Mouse (Mus musculus) macrophage (primary cell): ENCODE measurements around the gene Gm10644. TPM values are rescaled to one million over a fixed set of nuclear protein-coding genes. Genes with fewer than 3 reads are reported as not detected.

ENCODE experiments used
- H3K27ac ChIP-seq: fragments of 350-480 bp; formaldehyde crosslinking; 2 replicates; pipeline ENCODE4 v1.9.0; 2021
- H3K36me3 ChIP-seq: fragments of 350-480 bp; formaldehyde crosslinking; 2 replicates; pipeline ENCODE4 v1.9.0; 2021; ENCODE audit errors: inconsistent target
- H3K4me3 ChIP-seq: fragments of 350-480 bp; formaldehyde crosslinking; 2 replicates; pipeline ENCODE4 v1.9.0; 2021; ENCODE audit errors: inconsistent target
- H3K79me2 ChIP-seq: fragments of 350-480 bp; formaldehyde crosslinking; 2 replicates; pipeline ENCODE4 v1.9.0; 2021; ENCODE audit errors: inconsistent target
- WGBS: methylation state at CpG from one replicate; pipeline ENCODE4 v1.1.7; 2026; ENCODE audit warnings: inconsistent platforms; ENCODE audit not compliant: missing documents; 5-methylcytosine and 5-hydroxymethylcytosine counted together
- polyA plus RNA-seq: library from polyadenylated mRNA; stranded (reverse); fragments of 250-400 nt; gene quantifications from 3 replicates; pipeline ENCODE4 v1.2.4, GENCODE M21; 2018; ENCODE audit warnings: inconsistent platforms

Gene Gm10644
- polyA plus RNA-seq, 1 experiment from 2014 or later: 0.06 TPM

DNA sequence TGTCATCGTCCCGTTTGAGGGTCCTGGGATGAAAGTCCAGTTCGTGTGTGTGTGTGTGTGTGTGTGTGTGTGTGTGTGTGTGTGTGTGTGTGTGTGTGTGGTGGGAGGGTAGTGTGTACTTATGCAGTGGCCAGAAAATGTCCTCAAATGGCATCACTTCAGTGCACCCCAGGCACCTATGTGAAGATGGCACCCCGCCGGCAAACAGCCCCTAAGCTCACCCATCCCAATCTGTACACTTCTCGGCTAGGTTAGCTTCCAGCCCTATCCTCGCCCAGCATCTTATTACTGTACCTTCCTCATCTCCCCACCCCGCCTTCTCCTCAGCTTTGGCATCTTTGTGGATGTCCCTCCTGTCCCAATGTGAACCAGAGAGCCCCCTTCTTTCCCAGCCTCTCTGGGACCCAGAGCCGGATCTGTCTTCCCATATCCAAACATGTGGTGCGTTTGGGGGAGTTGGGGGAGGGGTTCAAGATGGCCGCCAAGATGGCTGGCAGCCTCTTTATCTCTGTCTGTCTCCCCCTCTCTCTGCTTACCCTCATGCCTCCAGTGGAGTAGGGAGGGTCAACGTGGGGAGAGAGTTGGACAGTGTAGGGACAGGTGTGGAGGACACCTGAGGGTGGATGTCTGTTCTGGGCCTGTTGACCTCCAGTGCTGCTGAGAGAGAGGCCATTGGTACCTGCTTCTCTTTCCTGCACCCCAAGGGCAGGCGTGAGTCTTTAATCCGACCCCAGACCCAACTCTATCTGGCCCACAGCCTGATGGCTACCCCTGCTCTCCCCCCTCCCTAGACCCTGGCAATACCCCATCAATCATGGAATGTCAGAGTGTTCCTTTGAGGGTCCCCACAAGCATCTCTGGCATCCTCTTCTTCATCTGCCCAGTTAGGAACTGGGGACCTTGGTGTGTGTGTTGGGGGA is 53.2 kb downstream of the Gm10644 start:
- Histone ChIP-seq H3K27ac (no peak overlapping the region), H3K36me3 (no peaks in the 10 kb centered on the region), H3K4me3 (no peak overlapping the region), H3K79me2 (no peaks in the 10 kb centered on the region)
- WGBS: 69% methylated on average over 13 of the region's 14 CpGs

DNA sequence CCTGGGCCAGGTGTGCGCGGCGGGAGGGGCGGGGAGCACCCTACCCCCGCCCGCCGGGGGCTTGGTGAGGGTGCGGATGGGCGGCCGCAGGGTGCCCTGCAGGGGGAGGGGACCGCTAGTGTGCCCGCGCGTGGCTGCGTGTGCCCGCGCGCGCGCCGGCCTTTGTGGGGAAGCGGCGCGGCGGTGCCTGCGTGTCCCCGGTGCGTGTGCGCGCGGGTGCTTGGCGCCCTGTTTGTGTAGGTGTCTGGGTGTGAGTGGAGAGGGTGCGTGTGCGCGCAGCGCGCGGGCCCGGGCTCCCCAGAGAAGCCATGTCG is 54.1 kb downstream of the Gm10644 start:
- no peak overlapping the region for H3K27ac ChIP-seq
- no peak overlapping the region for H3K4me3 ChIP-seq
- no peaks in the 10 kb centered on the region for H3K36me3 ChIP-seq
- 1% methylated on average over 20 of the region's 40 CpGs for WGBS
- no peaks in the 10 kb centered on the region for H3K79me2 ChIP-seq

DNA sequence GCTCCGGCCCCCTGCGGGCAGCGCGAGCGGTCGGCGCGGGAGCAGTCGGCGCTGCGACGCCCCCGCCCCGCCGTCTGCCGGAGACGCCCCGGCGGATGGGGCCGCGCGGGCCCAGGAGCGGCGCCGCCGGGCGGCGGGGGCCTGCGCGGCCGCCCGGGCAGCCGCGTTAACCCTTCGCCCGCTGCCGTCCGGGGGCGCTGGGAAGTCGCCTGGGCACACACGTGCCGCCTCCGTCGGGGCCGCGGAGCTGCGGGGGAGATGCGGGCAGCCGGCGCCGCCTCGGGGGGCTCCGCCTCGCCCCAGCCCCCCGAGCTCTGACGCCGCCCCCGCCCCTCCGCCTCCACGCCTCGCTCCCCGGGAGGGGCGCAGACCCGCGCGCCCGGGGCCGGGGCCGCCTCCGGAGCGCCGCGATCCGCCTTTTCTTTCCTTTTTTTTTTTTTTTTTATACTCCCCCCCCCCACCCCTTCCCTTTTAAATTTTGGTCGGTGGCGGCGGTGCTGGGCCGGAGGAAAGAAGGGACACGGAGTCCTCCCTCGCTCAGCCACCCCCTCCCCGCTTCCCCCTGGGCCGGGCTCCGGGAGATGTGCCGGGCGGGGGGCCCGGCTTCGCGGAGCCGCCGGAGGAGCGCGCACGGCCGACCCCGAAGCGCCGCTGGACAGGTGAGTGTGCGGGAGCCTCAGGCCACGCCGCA is 54.6 kb downstream of the Gm10644 start:
- 0% methylated on average over 14 of the region's 100 CpGs for WGBS
- Histone ChIP-seq H3K79me2 (no peaks in the 10 kb centered on the region), H3K27ac (no peak overlapping the region), H3K4me3 (no peak overlapping the region), H3K36me3 (no peaks in the 10 kb centered on the region)

DNA sequence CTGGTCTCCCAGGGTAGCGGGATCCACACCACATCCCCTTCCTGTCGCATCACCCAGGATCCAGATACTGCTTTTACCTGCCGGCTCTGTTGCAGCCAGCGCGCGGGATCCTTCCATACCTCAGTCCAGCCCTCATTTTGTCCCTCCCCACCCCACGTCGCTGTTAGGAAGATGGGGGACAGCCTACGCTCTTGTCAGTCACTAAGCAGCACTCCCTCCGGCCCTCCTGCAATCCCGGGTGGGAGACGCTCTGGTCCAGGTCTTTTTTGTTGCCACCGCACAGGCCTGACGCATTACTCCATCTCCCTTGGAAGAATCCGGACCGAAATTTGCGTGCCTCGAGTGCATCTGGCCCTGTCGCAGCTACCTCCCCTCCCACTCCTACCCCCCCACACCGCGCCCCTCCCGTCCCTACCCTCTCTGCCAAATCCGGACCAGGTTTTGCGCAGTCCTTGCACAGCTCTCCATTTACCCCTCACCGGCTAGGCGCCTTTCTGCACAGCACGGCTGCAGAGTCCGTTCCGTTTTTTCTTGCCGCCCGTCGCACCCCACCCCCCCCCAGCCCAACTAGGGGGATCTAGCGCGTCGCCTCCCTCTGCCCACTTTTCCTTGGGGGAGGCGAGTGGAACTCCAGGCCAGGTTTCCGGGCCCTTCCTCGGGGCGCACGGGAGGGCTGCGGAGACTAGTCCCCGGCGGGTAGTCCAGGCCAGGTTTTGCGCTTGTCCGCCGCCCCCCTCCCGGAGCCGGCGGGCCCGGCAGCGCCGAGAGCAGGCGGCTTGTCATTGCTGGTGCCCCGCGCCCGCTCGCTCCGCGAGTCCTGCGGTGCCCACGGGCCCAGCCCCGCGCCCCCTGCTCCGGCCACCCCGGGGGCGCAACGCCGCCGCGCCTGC is 55.4 kb downstream of the Gm10644 start, which contains the start of gene Adgrl1:
TSS of gene Adgrl1 (plus strand) at position 743 of the 890 bp plus-strand sequence.
- no peak within 1 kb of the TSS for H3K27ac ChIP-seq
- no peaks in the 10 kb centered on the region for H3K36me3 ChIP-seq
- no peak within 1 kb of the TSS for H3K4me3 ChIP-seq
- 1% methylated on average over 65 of the region's 70 CpGs for WGBS
- no peaks in the 10 kb centered on the region for H3K79me2 ChIP-seq

DNA sequence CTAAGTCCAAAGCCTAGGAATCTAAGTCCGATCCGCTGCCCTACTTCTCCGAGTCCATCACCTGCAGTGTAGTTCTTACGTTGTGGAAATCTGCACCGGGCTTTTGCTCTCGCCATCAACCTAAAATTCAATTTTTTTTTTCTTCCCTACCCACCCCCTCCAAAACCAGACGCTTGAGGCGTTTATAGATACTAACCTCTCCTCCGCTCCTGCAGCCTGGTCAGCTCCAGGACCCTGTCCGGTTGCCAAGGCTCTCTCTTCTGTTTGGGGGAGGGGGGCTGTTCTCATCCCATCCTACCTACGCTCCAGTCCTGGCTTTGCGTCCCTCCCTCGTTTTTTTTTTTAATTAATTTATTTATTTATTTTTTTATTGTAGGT is 56.0 kb downstream of the Gm10644 start:
- Histone ChIP-seq H3K27ac (no peak overlapping the region), H3K79me2 (no peaks in the 10 kb centered on the region), H3K36me3 (no peaks in the 10 kb centered on the region), H3K4me3 (no peak overlapping the region)
- WGBS: 2% methylated on average over 10 of the region's 13 CpGs

DNA sequence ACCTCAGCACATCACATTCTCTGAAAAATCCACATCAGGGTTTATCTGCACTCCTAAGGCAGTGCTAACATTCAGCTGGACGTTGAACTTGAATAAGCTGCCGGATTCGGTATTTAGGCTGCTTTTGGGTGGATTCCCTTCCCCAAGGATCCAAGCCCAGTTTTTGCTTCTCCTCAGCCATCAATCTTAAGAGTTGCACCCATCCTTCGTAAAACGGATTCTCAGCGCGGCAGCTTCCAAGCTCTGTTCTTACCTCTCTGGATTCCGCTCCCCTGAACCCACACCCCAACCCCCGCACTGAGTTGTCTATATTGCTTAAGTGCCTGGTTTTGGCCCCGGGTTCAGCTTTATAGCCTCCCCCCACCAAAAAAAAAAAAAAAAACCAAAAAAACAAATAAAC is 56.5 kb downstream of the Gm10644 start:
- H3K79me2 ChIP-seq: no peaks in the 10 kb centered on the region
- WGBS: 24% methylated on average over 9 of the region's 10 CpGs
- H3K36me3 ChIP-seq: no peaks in the 10 kb centered on the region
- no peak overlapping the region for H3K4me3 ChIP-seq
- no peak overlapping the region for H3K27ac ChIP-seq

DNA sequence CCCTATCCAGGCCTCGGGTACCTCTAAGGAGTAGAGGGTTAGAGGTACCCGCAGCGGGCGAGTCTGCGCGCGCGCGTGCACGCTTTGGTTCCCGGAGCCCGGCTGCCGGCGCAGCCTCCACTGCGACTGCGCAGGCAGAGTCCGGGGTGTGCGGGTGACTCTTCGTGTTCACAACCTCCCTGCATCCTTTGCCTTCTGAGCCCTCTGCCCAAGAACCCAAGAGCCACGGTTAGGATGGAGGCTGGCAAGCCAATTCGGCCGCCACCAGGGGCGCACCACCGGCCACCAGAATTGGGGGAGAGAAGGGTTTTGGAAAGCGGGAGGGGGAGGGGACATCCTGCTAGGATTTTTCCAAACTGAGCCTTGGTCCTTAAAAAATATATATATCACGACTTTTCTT is 57.8 kb downstream of the Gm10644 start:
- no peaks in the 10 kb centered on the region for H3K36me3 ChIP-seq

DNA sequence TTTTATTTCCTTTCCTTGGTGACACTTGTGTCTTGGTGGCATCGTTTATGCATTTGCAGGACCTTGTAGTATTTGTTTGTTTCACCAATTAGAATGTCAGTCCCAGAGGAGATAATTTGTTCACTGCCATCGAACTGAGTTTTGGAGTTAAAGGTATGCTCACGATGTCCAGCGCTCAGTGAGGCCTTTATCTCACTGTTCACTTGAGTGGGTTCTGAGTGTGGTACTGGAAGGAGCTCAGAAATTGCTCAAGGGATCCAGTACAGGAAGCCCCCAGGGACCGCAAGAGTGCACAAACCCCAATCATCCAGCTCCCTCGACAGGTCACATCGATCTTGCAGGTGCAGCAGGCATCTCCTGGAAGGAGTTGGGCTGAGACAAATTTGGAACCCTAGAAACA is 58.5 kb downstream of the Gm10644 start:
- H3K79me2 ChIP-seq: no peaks in the 10 kb centered on the region
- 91% methylated on average over 7 of the region's 7 CpGs for WGBS

More for the DNA sequence above, 57.8 kb downstream of the Gm10644 start:
- Histone ChIP-seq H3K27ac (no peak overlapping the region), H3K79me2 (no peaks in the 10 kb centered on the region), H3K4me3 (no peak overlapping the region)
- WGBS: 30% methylated on average over 26 of the region's 26 CpGs

DNA sequence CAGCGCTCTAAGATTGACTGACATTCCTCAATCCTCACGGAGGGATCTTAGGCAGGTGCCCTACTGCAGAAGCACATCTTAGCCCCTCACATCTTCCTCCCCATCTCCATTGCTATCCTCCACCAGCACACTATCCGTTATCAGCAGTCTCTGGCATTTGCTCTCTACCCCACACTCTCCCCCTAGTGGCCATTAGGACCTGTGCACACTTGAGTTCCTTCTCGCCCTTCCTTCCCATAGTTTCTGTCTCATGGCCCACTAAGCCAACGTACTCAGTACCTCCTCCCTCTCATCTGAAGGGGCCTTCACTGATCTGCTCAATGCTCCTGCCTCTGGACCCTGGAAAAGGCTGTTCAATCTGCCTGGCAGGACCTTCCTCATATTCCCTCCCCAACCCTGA is 59.1 kb downstream of the Gm10644 start:
- Histone ChIP-seq H3K27ac (no peak overlapping the region), H3K79me2 (no peaks in the 10 kb centered on the region), H3K4me3 (no peak overlapping the region), H3K36me3 (no peaks in the 10 kb centered on the region)
- 12% methylated on average over 5 of the region's 5 CpGs for WGBS

More for the DNA sequence above, 58.5 kb downstream of the Gm10644 start:
- Histone ChIP-seq H3K36me3 (no peaks in the 10 kb centered on the region), H3K27ac (no peak overlapping the region), H3K4me3 (no peak overlapping the region)

DNA sequence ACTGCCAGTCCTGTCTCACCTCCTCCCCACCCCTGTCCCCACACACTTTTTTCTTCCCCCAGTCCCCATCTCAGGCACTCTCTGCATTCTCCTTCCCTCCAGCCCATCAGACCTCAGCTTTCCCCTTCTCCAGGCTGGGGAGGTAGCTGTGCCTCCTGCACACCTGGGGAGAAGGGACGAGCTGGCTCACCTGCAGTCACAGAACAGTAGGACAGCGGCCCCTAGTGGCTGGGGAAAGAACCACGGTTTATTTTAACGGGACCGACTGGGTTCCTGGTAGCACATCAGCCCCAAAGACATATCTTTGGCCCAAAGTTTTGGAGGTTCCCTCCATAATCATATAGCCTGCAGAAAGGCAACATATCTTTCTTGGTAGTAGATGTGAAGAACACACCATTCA is 61.1 kb downstream of the Gm10644 start:
- WGBS: 2% methylated on average over 5 of the region's 5 CpGs
- H3K4me3 ChIP-seq: no peak overlapping the region
- no peaks in the 10 kb centered on the region for H3K79me2 ChIP-seq
- H3K27ac ChIP-seq: no peak overlapping the region
- H3K36me3 ChIP-seq: no peaks in the 10 kb centered on the region

DNA sequence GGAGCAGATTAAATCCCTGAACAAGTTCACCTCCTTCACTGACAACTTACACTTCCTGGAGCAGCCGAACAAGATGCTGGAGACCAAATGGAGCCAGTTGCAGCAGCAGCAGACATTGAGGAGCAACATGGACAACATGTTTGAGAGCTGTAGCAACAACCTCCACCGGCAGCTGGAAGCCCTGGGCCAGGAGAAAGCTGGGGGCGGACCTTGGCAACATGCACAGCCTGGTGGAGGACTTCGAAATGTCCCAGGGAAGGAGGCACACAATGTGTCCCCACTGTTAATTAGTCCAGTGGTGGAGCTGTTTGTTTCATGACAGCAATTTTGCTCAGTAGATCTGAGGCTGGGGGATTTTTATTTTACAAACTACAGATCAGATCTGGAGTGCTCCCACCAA is 62.9 kb downstream of the Gm10644 start:
- Histone ChIP-seq H3K36me3 (no peaks in the 10 kb centered on the region), H3K79me2 (no peaks in the 10 kb centered on the region), H3K4me3 (no peak overlapping the region), H3K27ac (no peak overlapping the region)
- WGBS: 79% methylated on average over 4 of the region's 4 CpGs

DNA sequence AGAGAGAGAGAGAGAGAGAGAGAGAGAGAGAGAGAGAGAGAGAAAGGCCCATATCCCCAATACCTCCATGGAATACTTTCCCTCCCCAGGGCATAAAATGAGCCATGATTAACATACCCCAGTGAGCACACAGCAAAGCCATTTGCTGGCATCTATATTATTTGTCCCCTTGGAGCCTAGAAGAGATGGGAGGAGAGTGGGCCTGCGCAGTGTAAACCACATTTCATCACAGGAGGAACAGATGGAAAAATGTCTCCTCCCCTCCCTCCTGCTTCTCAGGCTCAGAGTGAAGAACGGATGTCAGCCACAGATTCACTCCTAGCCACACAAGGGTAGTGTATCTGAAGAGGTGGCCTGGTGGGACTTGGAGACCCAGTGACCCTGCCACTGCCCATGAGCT is 66.6 kb downstream of the Gm10644 start:
- H3K79me2 ChIP-seq: no peaks in the 10 kb centered on the region
- WGBS: 88% methylated on average over 2 of the region's 2 CpGs
- H3K4me3 ChIP-seq: no peak overlapping the region
- H3K36me3 ChIP-seq: no peaks in the 10 kb centered on the region
- no peak overlapping the region for H3K27ac ChIP-seq
